Mouse (Mus musculus): ENCODE measurements around the gene Ogdhl.
"Not testable (repeated sequence)": the region's sequence is repeated elsewhere in the genome, so short reads cannot be mapped to it uniquely, and the experiment has no call there.

Ogdhl gene

GRCm38 (mm10) chr14:32321732-32322685 is at the start of gene Ogdhl:
Ogdhl (plus strand) TSS chr14:32322019.
- peak; percentile 83 for DNase-seq

GRCm38 (mm10) chr14:32301622-32302021 is 20.2 kb upstream of the Ogdhl start:
- no peak for DNase-seq

DNA sequence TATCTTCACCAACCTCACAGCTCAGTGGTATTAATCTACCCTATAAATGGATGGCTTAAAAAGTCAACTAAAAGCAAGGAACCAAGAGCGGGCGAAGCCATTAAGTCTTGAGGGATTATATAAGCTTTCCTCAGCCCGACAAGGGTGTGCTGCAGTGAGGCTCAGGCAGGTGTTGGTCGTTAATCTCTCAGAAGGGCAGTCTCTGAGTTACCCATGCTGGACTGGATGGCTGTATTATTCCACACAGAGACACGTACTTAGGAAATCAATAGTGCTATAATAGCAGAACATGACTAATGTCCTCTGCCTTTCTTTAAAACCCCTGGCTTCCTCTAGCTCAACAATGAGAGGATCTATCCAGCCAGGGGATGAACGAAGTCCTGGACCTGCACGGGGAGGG is 19.4 kb upstream of the Ogdhl start:
- DNase-seq = no peak

GRCm38 (mm10) chr14:32304921-32305320 is 16.9 kb upstream of the Ogdhl start:
- DNase-seq = no peak

DNA sequence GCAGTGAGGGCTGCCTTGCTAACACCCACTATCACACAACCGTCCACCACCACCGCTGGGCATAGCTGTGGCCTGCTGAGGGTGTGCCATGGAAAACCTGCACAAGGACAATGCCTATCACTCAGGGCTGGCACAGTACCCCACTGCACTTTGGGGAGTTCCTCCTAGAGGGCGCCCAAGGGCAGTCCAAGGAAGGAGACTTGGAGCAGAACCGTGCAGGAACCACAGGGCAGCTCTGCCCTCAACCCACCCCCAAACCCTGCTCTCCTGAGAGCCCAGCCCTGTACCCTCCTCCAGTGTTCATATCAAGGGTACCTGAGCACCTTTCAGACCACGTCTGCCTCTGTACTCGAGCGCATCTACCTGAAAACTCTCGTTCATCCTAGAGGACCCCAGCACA is 11.9 kb upstream of the Ogdhl start:
- DNase-seq = peak; percentile 55

- no peak for DNase-seq
Measured at GRCm38 (mm10) chr14:32311381-32312035, 10.3 kb upstream of the Ogdhl start.

DNA sequence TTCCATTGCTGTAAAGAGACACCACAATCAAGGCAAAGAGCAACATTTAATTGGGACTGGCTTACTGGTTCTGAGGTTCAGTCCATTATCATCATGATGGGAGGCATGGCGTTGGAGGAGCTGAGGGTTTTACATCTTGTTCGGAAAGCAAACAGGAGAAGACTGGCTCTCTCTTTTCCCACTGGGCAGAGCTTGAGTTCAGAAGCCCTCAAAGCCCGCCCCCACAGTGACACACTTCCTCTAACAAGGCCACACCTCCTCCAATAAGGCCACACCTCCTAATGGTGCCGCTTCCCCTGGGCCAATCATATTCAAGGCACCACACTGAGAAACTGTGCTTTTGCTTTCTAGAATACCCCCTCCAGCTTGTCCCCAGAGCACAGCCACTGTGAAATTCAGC is 4.0 kb upstream of the Ogdhl start:
- DNase-seq = no peak

GRCm38 (mm10) chr14:32323221-32323620 is 1.4 kb downstream of the Ogdhl start:
- DNase-seq = no peak

DNA sequence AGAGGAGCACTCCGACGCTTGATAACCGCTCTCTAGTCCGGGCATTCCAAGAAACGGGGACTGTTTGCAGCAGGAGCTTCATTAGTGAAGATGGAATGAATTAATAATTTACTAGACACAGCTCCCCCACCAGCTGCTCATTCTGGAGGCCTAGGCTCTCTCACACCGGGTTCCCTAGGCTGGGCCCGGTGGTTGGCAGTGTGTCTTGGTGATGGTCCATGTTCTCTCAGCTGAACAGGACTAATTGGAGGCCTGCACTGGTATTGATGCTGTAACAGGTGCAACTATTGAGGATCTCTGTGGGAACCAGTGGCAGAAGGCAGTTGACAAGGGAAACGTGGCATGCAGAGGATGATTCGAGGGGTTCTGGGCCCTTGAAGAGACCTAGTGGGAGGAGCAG is 5.5 kb downstream of the Ogdhl start:
- DNase-seq = peak; percentile 4

DNA sequence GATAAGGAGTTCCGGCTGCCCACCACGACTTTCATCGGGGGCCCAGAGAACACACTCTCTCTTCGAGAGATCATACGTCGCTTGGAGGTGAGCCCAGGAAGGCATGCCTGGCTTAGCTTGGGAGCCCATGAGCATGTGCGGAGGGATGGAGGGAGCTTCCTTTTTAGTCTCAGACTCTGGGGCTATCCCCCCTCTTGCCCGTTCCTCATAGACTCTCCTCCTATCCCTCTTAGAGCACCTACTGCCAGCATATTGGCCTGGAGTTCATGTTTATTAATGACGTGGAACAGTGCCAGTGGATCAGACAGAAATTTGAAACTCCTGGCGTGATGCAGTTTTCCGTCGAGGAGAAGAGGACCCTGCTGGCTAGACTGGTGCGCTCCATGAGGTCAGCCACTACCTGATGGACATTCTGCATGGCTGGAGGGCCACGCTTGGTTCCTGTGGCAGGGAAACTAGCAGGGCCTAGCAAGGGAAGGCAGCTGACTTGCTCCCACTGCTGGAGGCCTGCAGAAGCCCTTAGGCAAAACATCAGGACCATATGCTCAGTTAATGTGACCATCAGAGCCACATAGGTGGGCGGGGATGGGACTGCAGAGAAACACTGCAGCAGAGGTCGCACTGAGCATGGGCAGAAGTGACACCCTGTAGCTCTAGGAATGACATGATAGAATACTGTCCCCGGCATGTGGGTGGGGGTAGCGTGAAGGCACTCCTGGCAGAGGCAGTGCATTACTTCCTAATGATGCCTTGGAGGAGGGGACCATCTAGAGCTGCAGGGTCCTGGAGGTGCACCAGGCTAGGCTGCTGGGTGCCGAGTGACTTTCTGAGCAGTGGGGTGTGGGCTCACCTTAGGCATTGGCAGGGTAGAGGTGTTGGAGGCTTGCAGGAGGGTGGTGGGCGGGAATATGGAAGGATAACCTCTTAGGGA is 11.0 kb downstream of the Ogdhl start:
- no peak for DNase-seq

DNA sequence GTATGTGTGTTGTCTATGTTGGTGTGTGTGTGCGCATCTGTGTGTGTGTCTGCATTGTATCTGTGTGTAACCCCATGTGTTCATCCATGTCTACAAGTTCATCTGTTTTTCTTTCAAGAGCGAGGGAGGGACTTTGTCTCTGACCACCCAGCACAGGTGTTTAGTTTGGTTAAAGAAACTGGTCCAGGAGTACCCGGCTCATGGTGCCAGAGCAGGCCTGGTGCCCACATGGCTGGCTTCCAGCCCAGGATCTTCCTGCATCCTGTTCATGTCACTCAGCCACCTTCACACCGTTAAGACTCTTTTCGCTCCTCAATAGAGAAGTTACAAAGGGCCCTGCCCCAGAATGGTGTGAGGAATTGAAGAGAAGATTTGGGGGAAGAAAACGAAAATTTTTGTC is 14.2 kb downstream of the Ogdhl start:
- DNase-seq = no peak

- DNase-seq = no peak
Measured at GRCm38 (mm10) chr14:32336547-32336946, 14.7 kb downstream of the Ogdhl start.

DNA sequence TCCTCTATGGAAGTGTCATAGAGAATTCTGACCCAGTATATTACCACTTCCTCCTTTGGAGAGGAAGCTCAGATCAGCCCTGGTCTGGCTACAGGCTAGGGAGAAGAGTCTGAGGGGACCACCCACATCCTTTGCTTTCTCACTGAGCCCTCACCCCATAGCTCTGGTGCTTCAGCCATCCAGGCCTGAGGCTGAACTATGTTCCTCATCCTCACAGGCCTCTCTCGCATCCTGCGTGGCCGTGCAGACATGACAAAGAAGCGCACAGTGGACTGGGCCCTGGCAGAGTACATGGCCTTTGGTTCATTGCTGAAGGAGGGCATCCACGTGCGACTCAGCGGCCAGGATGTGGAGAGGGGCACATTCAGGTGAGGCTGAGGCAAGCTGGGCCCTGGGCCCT is 20.0 kb downstream of the Ogdhl start:
- DNase-seq = no peak

DNA sequence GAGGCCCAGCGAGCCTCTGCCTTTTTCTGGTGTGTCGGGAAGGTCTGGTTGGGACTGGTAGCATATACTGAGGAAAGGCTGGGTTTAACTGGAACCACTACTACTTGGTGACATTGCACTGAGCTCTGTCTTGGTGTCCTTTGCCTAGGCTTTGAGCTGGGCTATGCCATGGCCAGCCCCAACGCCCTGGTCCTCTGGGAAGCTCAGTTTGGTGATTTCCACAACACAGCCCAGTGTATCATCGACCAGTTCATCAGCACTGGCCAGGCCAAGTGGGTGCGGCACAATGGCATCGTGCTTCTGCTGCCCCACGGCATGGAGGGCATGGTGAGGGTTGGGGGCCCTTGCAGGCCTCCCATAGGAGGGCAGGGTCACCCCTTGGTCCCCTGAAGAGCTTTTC is 22.4 kb downstream of the Ogdhl start:
- DNase-seq = no peak

- no peak for DNase-seq
Measured at GRCm38 (mm10) chr14:32344694-32345093, 22.9 kb downstream of the Ogdhl start.

- DNase-seq = no peak
Measured at GRCm38 (mm10) chr14:32347307-32347706, 25.5 kb downstream of the Ogdhl start.

- DNase-seq = not testable (repeated sequence)
Measured at GRCm38 (mm10) chr14:32351181-32351920, 29.5 kb downstream of the Ogdhl start.

GRCm38 (mm10) chr14:32364359-32364758 is 42.5 kb downstream of the Ogdhl start:
- DNase-seq = no peak

GRCm38 (mm10) chr14:32369756-32370155 is 47.9 kb downstream of the Ogdhl start:
- no peak for DNase-seq

DNA sequence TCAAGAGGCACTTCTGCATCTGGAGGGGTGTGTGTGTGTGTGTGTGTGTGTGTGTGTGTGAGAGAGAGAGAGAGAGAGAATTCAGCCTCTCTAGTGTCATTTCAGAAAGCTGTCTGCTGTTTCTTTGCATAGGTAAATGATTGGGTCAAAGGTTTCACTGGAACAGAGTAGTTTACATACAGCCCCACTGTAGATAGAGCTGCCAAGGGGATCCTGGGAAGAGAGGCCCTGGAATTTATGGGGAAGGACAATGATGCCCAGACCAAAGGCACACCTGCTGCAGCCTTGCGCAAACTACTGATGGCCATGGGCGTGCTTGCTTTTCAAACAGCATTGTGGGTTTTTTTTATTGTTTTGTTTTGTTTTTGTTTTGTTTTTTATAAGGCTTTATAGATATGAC is 50.7 kb downstream of the Ogdhl start:
- DNase-seq = no peak

- DNase-seq = no peak
Measured at GRCm38 (mm10) chr14:32379395-32380098, 57.7 kb downstream of the Ogdhl start.

DNA sequence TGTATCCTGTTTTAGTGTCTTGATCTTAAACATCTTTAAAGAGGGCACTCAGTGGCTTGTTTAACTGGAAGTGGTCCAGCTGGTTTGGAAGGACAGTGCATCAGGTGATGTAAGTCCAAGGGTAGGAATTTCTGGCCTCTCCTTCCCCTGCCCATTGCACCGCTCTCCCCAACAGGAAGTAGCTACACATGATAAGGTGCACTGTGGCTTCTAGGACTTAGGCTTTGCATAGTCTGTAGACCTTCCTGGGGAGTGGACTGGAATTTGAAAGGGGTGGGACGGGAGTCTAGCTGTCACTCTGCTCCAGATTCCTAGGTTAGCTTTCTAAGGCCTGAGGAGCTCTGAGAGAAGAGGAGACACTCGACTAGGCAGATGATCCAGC is 58.3 kb downstream of the Ogdhl start:
- no peak for DNase-seq
